Mouse (Mus musculus) hindbrain, embryonic 15.5 days (tissue): Measurements from ENCODE around the gene Cyp27a1. TPM values are rescaled to one million over a fixed set of nuclear protein-coding genes. Genes with fewer than 3 reads are reported as not detected.
A peak's percentile ranks its signal among the peaks of the same experiment; 100 is the strongest.

Experiments used
- ATAC-seq: fragments of 200-750 bp; cut with Nextera tagmentation; 2 replicates; pipeline ENCODE4 v1.8.0; 2017; ENCODE audit warnings: low read depth, moderate number of reproducible peaks, moderate TSS enrichment; ENCODE audit not compliant: low FRiP score
- H3K27ac ChIP-seq: fragments of 300-500 bp; sonication (generic); replicated peaks from 2 replicates; pipeline ENCODE4 v1.5.1; 2015; ENCODE audit warnings: mild to moderate bottlenecking, inconsistent platforms
- H3K27me3 ChIP-seq: fragments of 300-500 bp; sonication (generic); 2 replicates; pipeline ENCODE4 v1.6.1; 2015; ENCODE audit warnings: control low read depth, inconsistent platforms
- H3K36me3 ChIP-seq: fragments of 300-500 bp; sonication (generic); 2 replicates; pipeline ENCODE4 v1.6.1; 2015; ENCODE audit warnings: control low read depth, inconsistent platforms
- H3K4me1 ChIP-seq: fragments of 300-500 bp; sonication (generic); replicated peaks from 2 replicates; pipeline ENCODE4 v1.6.1; 2015; ENCODE audit warnings: control low read depth, inconsistent platforms
- H3K4me2 ChIP-seq: fragments of 300-500 bp; sonication (generic); 2 replicates; pipeline ENCODE4 v1.6.1; 2015; ENCODE audit warnings: moderate library complexity, mild to moderate bottlenecking, inconsistent platforms
- H3K4me3 ChIP-seq: fragments of 300-500 bp; sonication (generic); 2 replicates; pipeline ENCODE4 v1.5.1; 2015; ENCODE audit warnings: mild to moderate bottlenecking, inconsistent platforms
- H3K9ac ChIP-seq: fragments of 300-500 bp; sonication (generic); 2 replicates; pipeline ENCODE4 v1.6.1; 2015; ENCODE audit warnings: inconsistent platforms
- H3K9me3 ChIP-seq: fragments of 300-500 bp; sonication (generic); 2 replicates; pipeline ENCODE4 v1.6.1; 2016; ENCODE audit warnings: control low read depth, inconsistent platforms
- WGBS: fragments of 180-500 bp; shearing (Covaris S2); methylation state at CpG from one replicate; pipeline ENCODE4 v1.1.7; 2015; 5-methylcytosine and 5-hydroxymethylcytosine counted together
- polyA plus RNA-seq: library from polyadenylated mRNA; unstranded; fragments of >200 nt; fragmentation: Nextera tagmentation; extraction: Ambion mirVana; gene quantifications from 2 replicates; pipeline ENCODE4 v1.2.1, GENCODE M21; 2015

Gene Cyp27a1
- polyA plus RNA-seq, 1 experiment from 2014 or later = 3.3 TPM

GRCm38 (mm10) chr1:74721657-74722056 lies 8.3 kb downstream of the Cyp27a1 start:
- Histone ChIP-seq H3K4me3 (no peak overlapping the region), H3K27me3 (no peaks in the 10 kb centered on the region), H3K4me2 (no peak overlapping the region), H3K9ac (no peak overlapping the region), H3K27ac (no peak overlapping the region), H3K36me3 (no peaks in the 10 kb centered on the region), H3K4me1 (no peaks in the 10 kb centered on the region), H3K9me3 (no peaks in the 10 kb centered on the region)
- ATAC-seq = no peak
- WGBS = 82% methylated on average over 6 of the region's 6 CpGs

GRCm38 (mm10) chr1:74723748-74724147 lies 10.4 kb downstream of the Cyp27a1 start:
- ATAC-seq = no peak
- H3K36me3 ChIP-seq = no peaks in the 10 kb centered on the region
- H3K9ac ChIP-seq = no peak overlapping the region
- H3K9me3 ChIP-seq = no peaks in the 10 kb centered on the region
- H3K27me3 ChIP-seq = no peaks in the 10 kb centered on the region
- WGBS = 83% methylated on average over 2 of the region's 2 CpGs
- H3K27ac ChIP-seq = no peak overlapping the region
- no peaks in the 10 kb centered on the region for H3K4me1 ChIP-seq
- no peak overlapping the region for H3K4me3 ChIP-seq
- H3K4me2 ChIP-seq = no peak overlapping the region

GRCm38 (mm10) chr1:74726114-74726513 lies 12.7 kb downstream of the Cyp27a1 start:
- Histone ChIP-seq H3K4me2 (no peak overlapping the region), H3K36me3 (no peaks in the 10 kb centered on the region), H3K4me1 (no peaks in the 10 kb centered on the region), H3K27me3 (no peaks in the 10 kb centered on the region), H3K9ac (no peak overlapping the region), H3K4me3 (no peak overlapping the region), H3K9me3 (no peaks in the 10 kb centered on the region), H3K27ac (no peak overlapping the region)
- WGBS = 86% methylated on average over 5 of the region's 5 CpGs
- ATAC-seq = no peak

GRCm38 (mm10) chr1:74726674-74727073 lies 13.3 kb downstream of the Cyp27a1 start:
- H3K9me3 ChIP-seq = no peaks in the 10 kb centered on the region
- no peaks in the 10 kb centered on the region for H3K36me3 ChIP-seq
- no peak overlapping the region for H3K4me2 ChIP-seq
- no peak overlapping the region for H3K9ac ChIP-seq
- no peaks in the 10 kb centered on the region for H3K4me1 ChIP-seq
- H3K4me3 ChIP-seq = no peak overlapping the region
- H3K27me3 ChIP-seq = no peaks in the 10 kb centered on the region
- no peak for ATAC-seq
- no peak overlapping the region for H3K27ac ChIP-seq
- WGBS = 88% methylated on average over 5 of the region's 5 CpGs

- H3K4me3 ChIP-seq = no peak overlapping the region
- WGBS = 85% methylated on average over 8 of the region's 8 CpGs
- H3K9me3 ChIP-seq = no peaks in the 10 kb centered on the region
- H3K27me3 ChIP-seq = no peaks in the 10 kb centered on the region
- H3K4me2 ChIP-seq = no peak overlapping the region
- H3K4me1 ChIP-seq = no peaks in the 10 kb centered on the region
- H3K36me3 ChIP-seq = no peaks in the 10 kb centered on the region
- no peak for ATAC-seq
- no peak overlapping the region for H3K9ac ChIP-seq
- no peak overlapping the region for H3K27ac ChIP-seq
Measured at GRCm38 (mm10) chr1:74728446-74728845, 15.1 kb downstream of the Cyp27a1 start.

GRCm38 (mm10) chr1:74736977-74737376 lies 23.6 kb downstream of the Cyp27a1 start:
- no peaks in the 10 kb centered on the region for H3K27me3 ChIP-seq
- H3K4me2 ChIP-seq = no peak overlapping the region
- no peak overlapping the region for H3K9ac ChIP-seq
- no peak for ATAC-seq
- H3K4me1 ChIP-seq = no peaks in the 10 kb centered on the region
- WGBS = 90% methylated on average over 12 of the region's 12 CpGs
- no peaks in the 10 kb centered on the region for H3K36me3 ChIP-seq
- H3K4me3 ChIP-seq = no peak overlapping the region
- no peak overlapping the region for H3K27ac ChIP-seq
- H3K9me3 ChIP-seq = no peaks in the 10 kb centered on the region

GRCm38 (mm10) chr1:74737500-74737899 lies 24.1 kb downstream of the Cyp27a1 start:
- Histone ChIP-seq H3K27me3 (no peaks in the 10 kb centered on the region), H3K4me1 (no peaks in the 10 kb centered on the region), H3K27ac (no peak overlapping the region), H3K9me3 (no peaks in the 10 kb centered on the region), H3K4me3 (no peak overlapping the region), H3K9ac (no peak overlapping the region), H3K4me2 (no peak overlapping the region), H3K36me3 (no peaks in the 10 kb centered on the region)
- WGBS = 87% methylated on average over 7 of the region's 7 CpGs
- ATAC-seq = no peak

- H3K9me3 ChIP-seq = no peaks in the 10 kb centered on the region
- H3K27me3 ChIP-seq = no peaks in the 10 kb centered on the region
- H3K36me3 ChIP-seq = no peaks in the 10 kb centered on the region
- no peak overlapping the region for H3K4me3 ChIP-seq
- no peak for ATAC-seq
- H3K27ac ChIP-seq = no peak overlapping the region
- H3K4me1 ChIP-seq = no peaks in the 10 kb centered on the region
- no peak overlapping the region for H3K9ac ChIP-seq
- H3K4me2 ChIP-seq = no peak overlapping the region
- WGBS = 85% methylated on average over 7 of the region's 7 CpGs
Measured at GRCm38 (mm10) chr1:74740846-74741245, 27.5 kb downstream of the Cyp27a1 start.

GRCm38 (mm10) chr1:74747335-74747734 lies 34.0 kb downstream of the Cyp27a1 start:
- no peak overlapping the region for H3K4me2 ChIP-seq
- no peak for ATAC-seq
- no peaks in the 10 kb centered on the region for H3K4me1 ChIP-seq
- WGBS = 80% methylated on average over 5 of the region's 5 CpGs
- no peak overlapping the region for H3K9ac ChIP-seq
- 0 out of 2 replicates have a peak, but pooled peaks cover 3% of the 10 kb centered on the region for H3K27me3 ChIP-seq
- no peak overlapping the region for H3K4me3 ChIP-seq
- no peak overlapping the region for H3K27ac ChIP-seq
- H3K36me3 ChIP-seq = no peaks in the 10 kb centered on the region
- H3K9me3 ChIP-seq = no peaks in the 10 kb centered on the region

- WGBS = 9% methylated on average over 30 of the region's 30 CpGs
- Histone ChIP-seq H3K27ac (no peak within 1 kb of the TSS), H3K4me3 (0 out of 2 replicates have a peak within 1 kb of the TSS, but pooled peaks have one; percentile 14), H3K36me3 (no peaks in the 10 kb centered on the region), H3K27me3 (0 out of 2 replicates have a peak, but pooled peaks cover 3% of the 10 kb centered on the region), H3K9me3 (no peaks in the 10 kb centered on the region), H3K4me1 (no peaks in the 10 kb centered on the region), H3K9ac (no peak within 1 kb of the TSS), H3K4me2 (peak within 1 kb of the TSS; percentile 42)
- ATAC-seq = no peak
Measured at GRCm38 (mm10) chr1:74748643-74749271, 35.4 kb downstream of the Cyp27a1 start, which contains the start of gene Prkag3. Gene Prkag3 (minus strand): TSS chr1:74749221.

- WGBS = 69% methylated on average over 7 of the region's 7 CpGs
- no peak overlapping the region for H3K4me3 ChIP-seq
- 0 out of 2 replicates have a peak, but pooled peaks cover 3% of the 10 kb centered on the region for H3K27me3 ChIP-seq
- H3K4me2 ChIP-seq = no peak overlapping the region
- H3K36me3 ChIP-seq = no peaks in the 10 kb centered on the region
- no peak overlapping the region for H3K9ac ChIP-seq
- H3K9me3 ChIP-seq = no peaks in the 10 kb centered on the region
- no peaks in the 10 kb centered on the region for H3K4me1 ChIP-seq
- H3K27ac ChIP-seq = no peak overlapping the region
- no peak for ATAC-seq
Measured at GRCm38 (mm10) chr1:74749301-74749700, 35.9 kb downstream of the Cyp27a1 start.

GRCm38 (mm10) chr1:74750683-74751082 lies 37.3 kb downstream of the Cyp27a1 start:
- no peak overlapping the region for H3K4me3 ChIP-seq
- no peak overlapping the region for H3K4me2 ChIP-seq
- no peak overlapping the region for H3K27ac ChIP-seq
- no peaks in the 10 kb centered on the region for H3K36me3 ChIP-seq
- no peak for ATAC-seq
- WGBS = 80% methylated on average over 4 of the region's 4 CpGs
- 0 out of 2 replicates have a peak, but pooled peaks cover 3% of the 10 kb centered on the region for H3K27me3 ChIP-seq
- H3K9ac ChIP-seq = no peak overlapping the region
- H3K4me1 ChIP-seq = no peaks in the 10 kb centered on the region
- H3K9me3 ChIP-seq = no peaks in the 10 kb centered on the region

GRCm38 (mm10) chr1:74752150-74752549 lies 38.8 kb downstream of the Cyp27a1 start:
- no peak overlapping the region for H3K27ac ChIP-seq
- no peak overlapping the region for H3K4me3 ChIP-seq
- WGBS = 86% methylated on average over 8 of the region's 8 CpGs
- H3K27me3 ChIP-seq = 0 out of 2 replicates have a peak, but pooled peaks cover 3% of the 10 kb centered on the region
- H3K4me1 ChIP-seq = no peaks in the 10 kb centered on the region
- no peaks in the 10 kb centered on the region for H3K36me3 ChIP-seq
- H3K9ac ChIP-seq = no peak overlapping the region
- H3K9me3 ChIP-seq = no peaks in the 10 kb centered on the region
- no peak overlapping the region for H3K4me2 ChIP-seq
- no peak for ATAC-seq
